ENCODE assay signal across 9 mouse cellular contexts in the genomic region with DNA sequence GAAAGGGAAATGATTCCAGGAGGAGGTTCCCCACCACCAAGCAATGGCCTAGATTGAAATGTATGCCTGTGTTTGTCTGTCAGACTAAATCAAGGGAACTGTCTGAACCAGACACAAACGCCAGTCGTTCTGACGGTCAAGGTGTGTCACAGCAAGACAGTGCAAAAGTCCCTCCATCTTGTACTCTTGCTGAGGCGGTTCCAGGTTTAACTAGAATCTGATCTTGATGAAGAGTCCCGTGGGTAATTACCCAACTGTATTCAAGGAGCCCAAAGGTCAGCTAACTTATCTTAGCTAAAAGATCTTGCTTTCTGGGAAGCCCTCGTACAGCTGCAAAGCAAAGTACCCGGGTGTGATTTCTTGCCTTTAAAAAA. TPM values are rescaled to one million over a fixed set of nuclear protein-coding genes. Genes with fewer than 3 reads are reported as not detected.
DNase-seq lines count a peak whose midpoint lies in the region; ATAC-seq and TF ChIP-seq lines count a peak whose summit lies in the region.
"Had no signal": no experiment of that assay in that cellular context is flagged by ENCODE, and none has a peak within 500 bp of the region (broad histone marks: within the 10 kb centered on the region; RNA-seq: fewer than 3 reads in every experiment).

No protein-coding gene starts in this region.

- H3K36me3 ChIP-seq in kidney, embryonic 16.5 days (ENCODE audit: insufficient read depth, low read length): peaks cover 22% of the 10 kb centered on the region
- H3K36me3 ChIP-seq in embryonic facial prominence, embryonic 11.5 days (replicated peaks; ENCODE audit: control insufficient read depth, insufficient read depth, low read depth, low read length): peaks cover 15% of the 10 kb centered on the region
- peaks cover 20% of the 10 kb centered on the region for H3K36me3 ChIP-seq in midbrain, postnatal 0 days (ENCODE audit: insufficient read depth, low read length)

- 72% methylated on average over 7 of the region's 7 CpGs for WGBS in kidney, embryonic 16.5 days
- 81% methylated on average over 7 of the region's 7 CpGs for WGBS in embryonic facial prominence, embryonic 11.5 days
- 82% methylated on average over 7 of the region's 7 CpGs for WGBS in midbrain, postnatal 0 days

- H3K4me1 ChIP-seq in kidney, embryonic 16.5 days (ENCODE audit: insufficient read depth, low read length): peaks cover 5% of the 10 kb centered on the region
- no peaks in the 10 kb centered on the region for H3K4me1 ChIP-seq in embryonic facial prominence, embryonic 11.5 days (ENCODE audit: control insufficient read depth, insufficient read depth, low read length)
- no peaks in the 10 kb centered on the region for H3K4me1 ChIP-seq in midbrain, postnatal 0 days (ENCODE audit: insufficient read depth, low read length)

- H3K4me3 ChIP-seq in kidney, embryonic 16.5 days (ENCODE audit: low read length): peak overlapping the region; percentile 69
- peak overlapping the region; percentile 54 for H3K4me3 ChIP-seq in embryonic facial prominence, embryonic 11.5 days (ENCODE audit: low read depth, low read length)
- peak overlapping the region; percentile 69; the same call in 1 of the 2 replicates for H3K4me3 ChIP-seq in midbrain, postnatal 0 days (ENCODE audit: low read depth, low read length)

- no peak for ATAC-seq in kidney, embryonic 16.5 days (ENCODE audit: low FRiP score, low TSS enrichment)
- ATAC-seq in embryonic facial prominence, embryonic 11.5 days (replicated peaks; ENCODE audit: insufficient number of reproducible peaks, low FRiP score, low TSS enrichment, low read depth): no peak
- ATAC-seq in inflammation-experienced regulatory T-cells, adult 6 months: peak; percentile 7
- ATAC-seq in midbrain, postnatal 0 days (ENCODE audit: low FRiP score): no peak
- no peak for ATAC-seq in cerebellum, adult (ENCODE audit: insufficient number of reproducible peaks, low FRiP score, low TSS enrichment)

- peaks cover 19% of the 10 kb centered on the region for H3K9me3 ChIP-seq in kidney, embryonic 16.5 days (ENCODE audit: low read length)
- 0 out of 2 replicates have a peak, but pooled peaks cover 3% of the 10 kb centered on the region for H3K9me3 ChIP-seq in embryonic facial prominence, embryonic 11.5 days (replicated peaks; ENCODE audit: control insufficient read depth, low read length)
- no peaks in the 10 kb centered on the region for H3K9me3 ChIP-seq in midbrain, postnatal 0 days (ENCODE audit: low read length)

- DNase-seq in kidney, postnatal 14 days: no peak
- DNase-seq in embryonic facial prominence, embryonic 11.5 days (ENCODE audit: low spot score): no peak
- no peak for DNase-seq in midbrain, postnatal 0 days (ENCODE audit: low spot score)
- no peak for DNase-seq in thymus, postnatal 4 days
- no peak for DNase-seq in adrenal gland, adult 18-20 months (ENCODE audit: low spot score in 2 of 2)

- H3K4me2 ChIP-seq in kidney, embryonic 16.5 days (replicated peaks; ENCODE audit: low read depth, low read length): peak overlapping the region; percentile 86
- H3K4me2 ChIP-seq in embryonic facial prominence, embryonic 11.5 days (ENCODE audit: low read depth, low read length): peak overlapping the region; percentile 74
- peak overlapping the region; percentile 94 for H3K4me2 ChIP-seq in midbrain, postnatal 0 days (ENCODE audit: low read depth, low read length, poor library complexity, severe bottlenecking)

- no peaks in the 10 kb centered on the region for H3K27me3 ChIP-seq in kidney, embryonic 16.5 days (ENCODE audit: insufficient read depth, low read length)
- H3K27me3 ChIP-seq in embryonic facial prominence, embryonic 11.5 days (ENCODE audit: control insufficient read depth, insufficient read depth, low read length): no peaks in the 10 kb centered on the region
- no peaks in the 10 kb centered on the region for H3K27me3 ChIP-seq in midbrain, postnatal 0 days (ENCODE audit: insufficient read depth, low read length)

- peak overlapping the region; percentile 81 for H3K9ac ChIP-seq in kidney, embryonic 16.5 days (replicated peaks; ENCODE audit: low read length)
- H3K9ac ChIP-seq in embryonic facial prominence, embryonic 11.5 days (replicated peaks; ENCODE audit: low read length): peak overlapping the region; percentile 61
- peak overlapping the region; percentile 57 for H3K9ac ChIP-seq in midbrain, postnatal 0 days (replicated peaks; ENCODE audit: low read length, poor library complexity, severe bottlenecking)

- no peak overlapping the region for H3K27ac ChIP-seq in kidney, embryonic 16.5 days (ENCODE audit: low read length)
- H3K27ac ChIP-seq in embryonic facial prominence, embryonic 11.5 days (replicated peaks; ENCODE audit: low read depth, low read length): no peak overlapping the region
- H3K27ac ChIP-seq in midbrain, postnatal 0 days (ENCODE audit: low read depth, low read length): no peak overlapping the region

- no peak for TF ChIP-seq CTCF in midbrain, postnatal 0 days (IDR thresholded peaks at IDR 0.05)

RNA-seq across cellular contexts. Expression of a gene that starts 0.5 kb away (rescaled TPM):
- 29.3 and 31.0 TPM in 2 replicates for polyA plus RNA-seq in kidney, embryonic 16.5 days (2015; fragmentation: Nextera tagmentation; extraction: Ambion mirVana)
- polyA plus RNA-seq in embryonic facial prominence, embryonic 11.5 days (2014; fragmentation: Nextera tagmentation; extraction: Ambion mirVana): 24.3 and 24.5 TPM in 2 replicates
- polyA plus RNA-seq in inflammation-experienced regulatory T-cells, adult 6 months (2017; shearing (Covaris generic)): 10 to 100 TPM in 2 of 3 experiments, 1 to 10 TPM in 1; 5.5 to 24.5 (median 21.2) TPM
- 18.3 and 20.3 TPM in 2 replicates for total RNA-seq in midbrain, postnatal 0 days (2014; rRNA removed)
- 16.5 and 17.6 TPM in 2 replicates for polyA plus RNA-seq in midbrain, postnatal 0 days (2015; fragmentation: Nextera tagmentation; extraction: Ambion mirVana)
- total RNA-seq in adrenal gland, adult 18-20 months (2021): 10 to 100 TPM; 23.5 to 30.0 TPM

RNA-seq across cellular contexts. Expression of a gene that starts 16.5 kb away (rescaled TPM):
- polyA plus RNA-seq in kidney, embryonic 16.5 days (2015; fragmentation: Nextera tagmentation; extraction: Ambion mirVana): 23.2 and 25.7 TPM in 2 replicates
- polyA plus RNA-seq in embryonic facial prominence, embryonic 11.5 days (2014; fragmentation: Nextera tagmentation; extraction: Ambion mirVana): 34.4 and 37.0 TPM in 2 replicates
- 10 to 100 TPM; 22.8 to 24.7 (median 23.3) TPM for polyA plus RNA-seq in inflammation-experienced regulatory T-cells, adult 6 months (2017; shearing (Covaris generic))
- total RNA-seq in midbrain, postnatal 0 days (2014; rRNA removed): 13.9 and 20.3 TPM in 2 replicates
- polyA plus RNA-seq in midbrain, postnatal 0 days (2015; fragmentation: Nextera tagmentation; extraction: Ambion mirVana): 17.8 and 18.7 TPM in 2 replicates
- total RNA-seq in adrenal gland, adult 18-20 months (2021): 10 to 100 TPM; 18.0 to 19.1 TPM

RNA-seq across cellular contexts. Expression of a gene that starts 17.6 kb away (rescaled TPM):
- polyA plus RNA-seq in kidney, embryonic 16.5 days (2015; fragmentation: Nextera tagmentation; extraction: Ambion mirVana): 1,654 and 1,686 TPM in 2 replicates
- polyA plus RNA-seq in embryonic facial prominence, embryonic 11.5 days (2014; fragmentation: Nextera tagmentation; extraction: Ambion mirVana): 2,512 and 2,650 TPM in 2 replicates
- 1,000 to 10,000 TPM; 1,885 to 2,917 (median 2,228) TPM for polyA plus RNA-seq in inflammation-experienced regulatory T-cells, adult 6 months (2017; shearing (Covaris generic))
- total RNA-seq in midbrain, postnatal 0 days (2014; rRNA removed): 598 and 662 TPM in 2 replicates
- 861 and 905 TPM in 2 replicates for polyA plus RNA-seq in midbrain, postnatal 0 days (2015; fragmentation: Nextera tagmentation; extraction: Ambion mirVana)
- 100 to 1,000 TPM; 806 to 881 TPM for total RNA-seq in adrenal gland, adult 18-20 months (2021)

RNA-seq across cellular contexts. Expression of a gene that starts 26.6 kb away (rescaled TPM):
- polyA plus RNA-seq in kidney, embryonic 16.5 days (2015; fragmentation: Nextera tagmentation; extraction: Ambion mirVana): 0.71 and 0.84 TPM in 2 replicates
- polyA plus RNA-seq in embryonic facial prominence, embryonic 11.5 days (2014; fragmentation: Nextera tagmentation; extraction: Ambion mirVana): 1.2 TPM in 2 replicates
- polyA plus RNA-seq in inflammation-experienced regulatory T-cells, adult 6 months (2017; shearing (Covaris generic)): not detected
- 2.6 and 6.3 TPM in 2 replicates for total RNA-seq in midbrain, postnatal 0 days (2014; rRNA removed)
- 1.5 and 1.8 TPM in 2 replicates for polyA plus RNA-seq in midbrain, postnatal 0 days (2015; fragmentation: Nextera tagmentation; extraction: Ambion mirVana)
- total RNA-seq in adrenal gland, adult 18-20 months (2021): under 1 TPM; 0.70 to 0.90 TPM
- total RNA-seq: hematopoietic stem cell, adult 5-6 weeks had no signal
